Mouse (Mus musculus): ENCODE measurements at regions not wholly inside any gene's neighbourhood (a gene's known extent, or its start where the extent isn't known, plus 50 kb on each side); places are given as distances from the start of the nearest gene placed in this dataset.

DNA sequence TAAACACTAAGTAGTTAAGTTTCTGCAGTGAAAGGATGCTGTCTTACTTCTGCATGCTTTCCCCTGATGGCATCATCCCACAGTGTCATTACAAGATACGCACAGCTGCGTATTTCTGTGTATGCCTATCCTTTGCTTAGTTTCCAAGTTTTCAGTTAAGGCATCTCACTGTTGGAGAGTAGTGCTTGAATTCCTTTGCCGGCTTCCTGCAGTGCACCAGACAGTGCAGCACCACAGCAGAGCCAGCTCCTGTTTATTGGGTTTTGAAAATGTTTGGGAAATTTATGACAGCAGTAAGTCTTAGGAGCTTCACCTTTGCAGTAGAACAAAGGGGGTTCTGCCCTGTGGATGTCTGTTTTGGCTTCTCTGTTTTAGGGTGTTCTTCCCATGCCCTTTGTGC lies 165.3 kb downstream of the Slc39a8 start:
- H3K27ac ChIP-seq: no peak overlapping the region
- H3K36me3 ChIP-seq (ENCODE audit: insufficient read depth, low read length): no peaks in the 10 kb centered on the region
- ATAC-seq (replicated peaks; ENCODE audit: low FRiP score, low read depth): no peak
- no peak overlapping the region for H3K9ac ChIP-seq (ENCODE audit: low read depth, low read length)
- H3K27me3 ChIP-seq (ENCODE audit: insufficient read depth, low read length): no peaks in the 10 kb centered on the region
- no peaks in the 10 kb centered on the region for H3K4me1 ChIP-seq (replicated peaks; ENCODE audit: insufficient read depth, low read length)
- no peak for DNase-seq (ENCODE audit: low spot score)
- no peak overlapping the region for H3K4me2 ChIP-seq (ENCODE audit: low read length)
- no peaks in the 10 kb centered on the region for H3K9me3 ChIP-seq (replicated peaks; ENCODE audit: low read length)
- no peak overlapping the region for H3K4me3 ChIP-seq (replicated peaks; ENCODE audit: low read depth, low read length)
- no peak for TF ChIP-seq CTCF (IDR thresholded peaks at IDR 0.05; ENCODE audit: low read depth)
- 74% methylated on average over 3 of the region's 3 CpGs for WGBS

DNA sequence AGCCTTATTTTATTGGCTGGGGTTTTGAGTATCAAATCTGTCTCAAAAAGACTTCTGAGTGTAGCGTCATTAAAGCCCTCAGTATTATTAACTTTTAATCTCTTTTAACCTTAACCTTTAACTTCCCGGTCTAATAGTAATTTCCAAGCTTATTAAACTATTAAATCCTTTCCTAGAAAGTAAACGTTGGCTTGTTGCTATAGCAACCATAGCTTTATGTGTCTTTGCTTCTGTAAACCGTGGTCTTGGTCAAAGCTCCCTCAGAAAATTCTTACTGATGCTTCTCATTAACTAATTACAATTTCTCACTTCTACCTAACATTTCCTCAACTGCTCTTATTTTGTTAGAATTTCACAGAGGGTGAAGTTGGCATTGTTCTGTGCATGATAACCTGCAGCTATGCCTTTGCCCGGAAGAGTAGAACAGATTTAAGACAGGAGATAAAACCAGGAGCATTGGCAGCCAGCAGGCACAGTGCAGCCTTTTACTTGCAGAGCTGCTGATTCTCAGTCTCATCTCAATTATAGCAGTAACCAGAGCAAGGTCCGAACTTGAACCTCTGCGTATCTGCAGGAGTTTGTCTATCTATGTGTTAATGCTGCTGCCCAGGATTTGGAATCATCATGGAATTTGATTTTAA lies 165.9 kb downstream of the Slc39a8 start:
- H3K27ac ChIP-seq: no peak overlapping the region
- no peak overlapping the region for H3K4me3 ChIP-seq (replicated peaks; ENCODE audit: low read depth, low read length)
- WGBS: 52% methylated on average over 7 of the region's 7 CpGs
- no peak for ATAC-seq (replicated peaks; ENCODE audit: low FRiP score, low read depth)
- no peak overlapping the region for H3K4me2 ChIP-seq (ENCODE audit: low read length)
- H3K36me3 ChIP-seq (ENCODE audit: insufficient read depth, low read length): no peaks in the 10 kb centered on the region
- H3K9ac ChIP-seq (ENCODE audit: low read depth, low read length): no peak overlapping the region
- no peaks in the 10 kb centered on the region for H3K27me3 ChIP-seq (ENCODE audit: insufficient read depth, low read length)
- H3K9me3 ChIP-seq (replicated peaks; ENCODE audit: low read length): no peaks in the 10 kb centered on the region
- H3K4me1 ChIP-seq (replicated peaks; ENCODE audit: insufficient read depth, low read length): no peaks in the 10 kb centered on the region
- no peak for TF ChIP-seq CTCF (IDR thresholded peaks at IDR 0.05; ENCODE audit: low read depth)
- no peak for DNase-seq (ENCODE audit: low spot score)

DNA sequence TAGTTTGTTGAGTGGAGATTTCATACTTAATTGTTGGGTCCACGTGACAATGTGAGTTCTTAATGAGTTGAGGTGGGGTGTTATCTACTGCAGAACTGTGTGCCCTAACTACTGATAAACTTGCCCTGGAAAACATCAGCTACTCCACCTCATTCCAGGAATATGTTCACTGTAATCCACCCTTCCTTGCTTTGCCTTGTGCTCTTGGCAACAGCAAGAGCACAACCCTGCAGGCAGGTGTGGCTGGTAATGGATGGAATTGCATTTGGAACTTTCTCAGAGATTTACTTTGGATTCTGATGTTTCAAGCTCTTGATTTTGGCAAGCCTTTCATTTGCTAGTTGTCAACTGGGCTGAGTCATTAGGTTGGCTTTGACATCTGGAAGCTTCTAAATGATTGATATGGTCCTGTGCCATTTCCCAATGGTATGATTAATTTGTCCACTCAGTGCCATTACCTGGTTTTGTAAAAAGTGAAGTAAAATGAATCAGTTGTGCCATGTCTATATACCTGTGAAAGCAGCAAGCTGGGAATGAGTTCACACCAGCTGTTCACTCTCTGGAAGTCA lies 175.6 kb downstream of the Slc39a8 start:
- H3K4me1 ChIP-seq (replicated peaks; ENCODE audit: insufficient read depth, low read length): no peaks in the 10 kb centered on the region
- no peaks in the 10 kb centered on the region for H3K9me3 ChIP-seq (replicated peaks; ENCODE audit: low read length)
- no peaks in the 10 kb centered on the region for H3K36me3 ChIP-seq (ENCODE audit: insufficient read depth, low read length)
- ATAC-seq (replicated peaks; ENCODE audit: low FRiP score, low read depth) (no peak), DNase-seq (ENCODE audit: low spot score) (no peak)
- H3K4me2 ChIP-seq (ENCODE audit: low read length): no peak overlapping the region
- H3K27ac ChIP-seq: no peak overlapping the region
- WGBS: 79% methylated on average over 1 of the region's 1 CpGs
- H3K9ac ChIP-seq (ENCODE audit: low read depth, low read length): no peak overlapping the region
- H3K27me3 ChIP-seq (ENCODE audit: insufficient read depth, low read length): no peaks in the 10 kb centered on the region
- H3K4me3 ChIP-seq (replicated peaks; ENCODE audit: low read depth, low read length): no peak overlapping the region
- no peak for TF ChIP-seq CTCF (IDR thresholded peaks at IDR 0.05; ENCODE audit: low read depth)

All from kidney, postnatal 0 days (tissue).